Mouse (Mus musculus) bone marrow macrophage, adult 2 months (primary cell): ENCODE data around the gene Yrdc.

Experiments used
- CTCF ChIP-seq: IDR thresholded peaks from 2 replicates; pipeline ENCODE4 v1.5.1; 2012; ENCODE audit warnings: low read depth, mild to moderate bottlenecking, low read length, moderate library complexity
- POLR2A ChIP-seq: IDR thresholded peaks from 2 replicates; pipeline ENCODE4 v1.6.1; 2012; ENCODE audit warnings: mild to moderate bottlenecking, low read depth, low read length, borderline replicate concordance

DNA sequence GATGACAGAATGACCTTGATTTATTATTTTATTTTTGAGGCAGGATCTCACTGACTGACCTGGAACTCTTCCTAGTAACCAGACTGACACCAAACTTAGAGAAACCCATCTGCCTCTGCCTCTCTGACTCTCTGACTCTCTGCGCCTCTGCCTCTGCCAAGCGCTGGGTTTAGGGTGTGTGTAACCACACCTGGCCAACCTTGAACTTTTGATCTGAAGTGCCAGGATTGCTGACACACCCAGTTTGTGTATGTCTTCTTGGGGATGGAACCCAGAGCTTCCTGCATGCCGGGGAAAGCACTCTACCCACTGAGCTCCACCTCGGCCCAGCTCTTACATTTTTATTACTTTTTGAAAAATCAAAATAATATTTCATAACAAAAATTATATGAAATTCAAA is 31.6 kb upstream of the Yrdc start:
- TF ChIP-seq CTCF (no peak), POLR2A (no peak)
